Mouse (Mus musculus) MEL (cell line): ENCODE measurements around the gene Neurod4. TPM values are rescaled to one million over a fixed set of nuclear protein-coding genes. Genes with fewer than 3 reads are reported as not detected.

Experiments
- DNase-seq: peaks from one replicate; pipeline ENCODE4 v3.0.0; 2011; ENCODE audit warnings: low read depth, low spot score
- H3K27ac ChIP-seq: 2 replicates; pipeline ENCODE4 v1.5.1; 2012; ENCODE audit warnings: low read depth, mild to moderate bottlenecking, control low read depth, low read length, moderate library complexity; ENCODE audit not compliant: control insufficient read depth
- H3K27me3 ChIP-seq, 2 experiments: fragments of 150-350 bp in 1 of 2; sonication (generic) in 1 of 2; 2 replicates each; pipeline ENCODE4 v1.6.1; 2012; ENCODE audit warnings: low read length in 2 of 2, mild to moderate bottlenecking in 2 of 2, improper control_type of control experiment in 1 of 2, moderate library complexity in 1 of 2; ENCODE audit not compliant: insufficient read depth in 2 of 2, control insufficient read depth in 1 of 2
- H3K36me3 ChIP-seq, 2 experiments: 2 replicates each; pipeline ENCODE4 v1.6.1; 2012 to 2014; ENCODE audit warnings: low read length in 2 of 2, improper control_type of control experiment in 1 of 2, inconsistent platforms in 1 of 2, mild to moderate bottlenecking in 1 of 2; ENCODE audit not compliant: insufficient read depth in 2 of 2, control insufficient read depth in 1 of 2
- H3K4me1 ChIP-seq, 2 experiments: fragments of 150-350 bp in 1 of 2; sonication (generic) in 1 of 2; 2 replicates each; pipeline ENCODE4 v1.6.1; 2012; ENCODE audit warnings: low read length in 2 of 2, improper control_type of control experiment in 1 of 2, mild to moderate bottlenecking in 1 of 2; ENCODE audit not compliant: insufficient read depth in 2 of 2, control insufficient read depth in 1 of 2
- H3K4me3 ChIP-seq, 2 experiments: fragments of 150-350 bp in 1 of 2; sonication (generic) in 1 of 2; 2 replicates each; pipeline ENCODE4 v1.5.1; 2012; ENCODE audit warnings: low read depth in 2 of 2, low read length in 2 of 2, mild to moderate bottlenecking in 2 of 2, moderate library complexity in 2 of 2, control low read depth in 1 of 2, improper control_type of control experiment in 1 of 2; ENCODE audit not compliant: control insufficient read depth in 1 of 2, insufficient read depth in 1 of 2
- H3K79me2 ChIP-seq: 2 replicates; pipeline ENCODE4 v1.6.1; 2012; ENCODE audit warnings: mild to moderate bottlenecking, low read length, moderate library complexity; ENCODE audit not compliant: control insufficient read depth, poor library complexity, insufficient read depth
- H3K9ac ChIP-seq: 2 replicates; pipeline ENCODE4 v1.6.1; 2012; ENCODE audit warnings: low read depth, mild to moderate bottlenecking, control low read depth, low read length, moderate library complexity; ENCODE audit not compliant: control insufficient read depth, poor library complexity, severe bottlenecking
- H3K9me3 ChIP-seq: fragments of 150-350 bp; sonication (generic); replicated peaks from 2 replicates; pipeline ENCODE4 v1.6.1; 2012; ENCODE audit warnings: mild to moderate bottlenecking, low read length, improper control_type of control experiment, moderate library complexity; ENCODE audit not compliant: insufficient read depth
- CTCF ChIP-seq, 3 experiments: IDR thresholded peaks in 2 of 3; conservative IDR thresholded peaks in 1 of 3; 2 replicates each; pipeline ENCODE4 v1.5.1; 2011 to 2012; ENCODE audit warnings: low read length in 3 of 3, low read depth in 2 of 3, mild to moderate bottlenecking in 2 of 3, improper control_type of control experiment in 1 of 3, inconsistent platforms in 1 of 3, mixed read lengths in 1 of 3, moderate library complexity in 1 of 3; ENCODE audit not compliant: control insufficient read depth in 1 of 3, insufficient read depth in 1 of 3, poor library complexity in 1 of 3, severe bottlenecking in 1 of 3
- ETS1 ChIP-seq: IDR thresholded peaks from 2 replicates; pipeline ENCODE4 v1.6.1; 2012; ENCODE audit warnings: low read depth, mild to moderate bottlenecking, inconsistent platforms, low read length, improper control_type of control experiment, moderate library complexity
- GABPA ChIP-seq: IDR thresholded peaks from 2 replicates; pipeline ENCODE4 v1.6.1; 2012; ENCODE audit warnings: low read depth, mild to moderate bottlenecking, inconsistent platforms, low read length, improper control_type of control experiment, moderate library complexity
- JUND ChIP-seq: IDR thresholded peaks from 2 replicates; pipeline ENCODE4 v1.6.1; 2011; ENCODE audit warnings: low read depth, mild to moderate bottlenecking, improper control_type of control experiment, low read length
- MXI1 ChIP-seq: IDR thresholded peaks from 2 replicates; pipeline ENCODE4 v1.6.1; 2011; ENCODE audit warnings: mild to moderate bottlenecking, low read depth, low read length, improper control_type of control experiment
- MYC ChIP-seq: IDR thresholded peaks from 2 replicates; pipeline ENCODE4 v1.6.1; 2011; ENCODE audit warnings: low read depth, mild to moderate bottlenecking, low read length, improper control_type of control experiment, moderate library complexity
- RAD21 ChIP-seq: IDR thresholded peaks from 2 replicates; pipeline ENCODE4 v1.6.1; 2011; ENCODE audit warnings: mild to moderate bottlenecking, low read depth, low read length, improper control_type of control experiment
- SMC3 ChIP-seq: IDR thresholded peaks from 2 replicates; pipeline ENCODE4 v1.6.1; 2011; ENCODE audit warnings: low read depth, low read length, improper control_type of control experiment
- ZC3H11A ChIP-seq: IDR thresholded peaks from 2 replicates; pipeline ENCODE4 v1.6.1; 2012; ENCODE audit warnings: low read depth, mild to moderate bottlenecking, inconsistent platforms, low read length, improper control_type of control experiment
- ZMIZ1 ChIP-seq: IDR thresholded peaks from 2 replicates; pipeline ENCODE4 v1.6.1; 2012; ENCODE audit warnings: low read depth, mild to moderate bottlenecking, inconsistent platforms, low read length, improper control_type of control experiment, moderate library complexity
- polyA plus RNA-seq, 2 experiments: library from polyadenylated mRNA; stranded (reverse) in 1 of 2; unstranded in 1 of 2; fragments of >175 nt in 1 of 2; fragments of >200 nt in 1 of 2; gene quantifications; 2 replicates each; pipeline versions ENCODE4 v1.2.1 to v1.2.4; 2012; ENCODE audit warnings: low replicate concordance in 2 of 2, low read depth in 1 of 2; ENCODE audit not compliant: insufficient read length in 2 of 2, insufficient read depth in 1 of 2, missing spikeins in 1 of 2
- total RNA-seq: library from RNA; depleted of rRNA; stranded (reverse); fragments of 300-350 nt; gene quantifications from 2 replicates; pipeline ENCODE4 v1.2.3, GENCODE M21; 2012; rRNA removed

The Neurod4 gene
- total and polyA plus RNA-seq, 3 experiments: not detected

DNA sequence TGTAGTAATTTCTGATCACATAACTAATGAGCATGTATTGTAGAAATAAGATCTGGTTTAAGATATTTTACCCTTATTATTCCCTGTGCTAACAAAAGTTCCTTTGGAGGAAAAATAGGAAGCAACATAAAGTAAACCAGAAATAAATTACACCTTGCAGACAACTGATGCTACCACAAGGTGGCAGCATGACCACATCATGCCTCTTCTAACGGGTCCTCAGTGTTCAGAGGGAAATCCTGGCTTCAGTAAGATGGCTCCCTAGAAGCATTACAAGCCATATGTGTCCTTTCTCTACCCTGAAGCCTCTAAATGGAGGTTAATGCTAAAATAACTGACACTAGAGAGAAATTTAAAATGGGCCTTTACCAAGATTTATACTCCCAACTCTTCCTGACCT lies 51.8 kb downstream of the Neurod4 start:
- Histone ChIP-seq H3K36me3 (no peaks in the 10 kb centered on the region), H3K9ac (no peak overlapping the region), H3K4me3 (no peak overlapping the region), H3K27ac (no peak overlapping the region), H3K4me1 (no peaks in the 10 kb centered on the region), H3K27me3 (peaks cover 0 to 2% of the 10 kb centered on the region in 2 experiments; a peak in 2 of 4 replicates), H3K79me2 (no peaks in the 10 kb centered on the region), H3K9me3 (no peaks in the 10 kb centered on the region)
- TF ChIP-seq SMC3 (peak; percentile 91), ZC3H11A (peak; percentile 91), MYC (no peak), RAD21 (peak; percentile 97), CTCF (IDR thresholded peaks at IDR 0.05 in 2 of 3, conservative IDR thresholded peaks at IDR 0.05 in 1 of 3; ENCODE audit: control insufficient read depth in 1 of 3, insufficient read depth in 1 of 3, low read depth in 2 of 3, low read length in 3 of 3, poor library complexity in 1 of 3, severe bottlenecking in 1 of 3) (peak; percentile 78 to 96 (median 87))
- DNase-seq: peak; percentile 76

DNA sequence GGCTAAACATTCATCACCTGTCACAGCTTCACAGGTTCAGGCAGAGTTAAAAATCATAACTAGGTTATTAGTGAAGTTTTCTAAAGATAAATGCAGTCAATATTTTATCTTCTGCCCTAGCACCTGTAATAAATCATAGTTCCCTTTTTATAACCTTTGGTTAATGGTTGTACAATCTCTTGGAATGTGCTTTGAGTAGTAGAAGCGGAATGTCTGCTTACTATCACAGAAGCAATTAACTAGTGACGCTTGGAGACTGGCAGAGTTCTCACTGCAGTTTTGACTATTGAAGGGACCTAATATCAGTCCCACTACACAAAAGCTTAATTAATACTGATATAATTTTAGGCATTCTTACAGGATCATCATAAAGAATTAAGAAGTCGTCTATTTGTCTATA lies 55.0 kb downstream of the Neurod4 start:
- no peaks in the 10 kb centered on the region for H3K4me1 ChIP-seq
- no peaks in the 10 kb centered on the region for H3K36me3 ChIP-seq
- no peaks in the 10 kb centered on the region; a peak in 1 of 4 replicates for H3K27me3 ChIP-seq
- no peaks in the 10 kb centered on the region for H3K79me2 ChIP-seq
- TF ChIP-seq CTCF (IDR thresholded peaks at IDR 0.05 in 2 of 3, conservative IDR thresholded peaks at IDR 0.05 in 1 of 3; ENCODE audit: control insufficient read depth in 1 of 3, insufficient read depth in 1 of 3, low read depth in 2 of 3, low read length in 3 of 3, poor library complexity in 1 of 3, severe bottlenecking in 1 of 3) (no peak), GABPA (no peak), JUND (no peak), ETS1 (no peak), ZMIZ1 (no peak), MXI1 (no peak)
- H3K4me3 ChIP-seq: no peak overlapping the region
- DNase-seq: no peak
- H3K9ac ChIP-seq: no peak overlapping the region
- no peak overlapping the region for H3K27ac ChIP-seq
- H3K9me3 ChIP-seq: no peaks in the 10 kb centered on the region

Other genes starting within 250 kb of the Neurod4 start
- gene Olfr821, start 249.9 kb downstream of the Neurod4 start, total RNA-seq: not detected in 2 replicates
- gene Olfr821, start 249.9 kb downstream of the Neurod4 start, polyA plus RNA-seq: not detected
- gene Olfr822, start 209.0 kb downstream of the Neurod4 start, total RNA-seq: not detected in 2 replicates
- gene Olfr822, start 209.0 kb downstream of the Neurod4 start, polyA plus RNA-seq: not detected
- gene Olfr823, start 164.9 kb downstream of the Neurod4 start, total RNA-seq: not detected in 2 replicates
- gene Olfr823, start 164.9 kb downstream of the Neurod4 start, polyA plus RNA-seq: not detected
- not detected in 2 replicates for gene Olfr824, start 150.2 kb downstream of the Neurod4 start, total RNA-seq
- gene Olfr824, start 150.2 kb downstream of the Neurod4 start, polyA plus RNA-seq: not detected
- gene Olfr825, start 113.5 kb downstream of the Neurod4 start, total RNA-seq: not detected in 2 replicates
- not detected for gene Olfr825, start 113.5 kb downstream of the Neurod4 start, polyA plus RNA-seq
- gene Olfr826, start 96.1 kb downstream of the Neurod4 start, total RNA-seq: not detected in 2 replicates
- gene Olfr826, start 96.1 kb downstream of the Neurod4 start, polyA plus RNA-seq: not detected
- not detected in 2 replicates for gene Olfr827, start 65.8 kb downstream of the Neurod4 start, total RNA-seq
- gene Olfr827, start 65.8 kb downstream of the Neurod4 start, polyA plus RNA-seq: not detected
- 2.7 and 7.8 TPM in 2 replicates for gene Tespa1, start 42.6 kb upstream of the Neurod4 start, total RNA-seq
- gene Tespa1, start 42.6 kb upstream of the Neurod4 start, polyA plus RNA-seq: 1 to 10 TPM in 1 of 2 experiments, not detected in 1; 3.5 TPM
- 0.03 TPM in 1 of 2 replicates, not detected in the other for gene Vmn2r84, start 114.1 kb upstream of the Neurod4 start, total RNA-seq
- gene Vmn2r84, start 114.1 kb upstream of the Neurod4 start, polyA plus RNA-seq: under 1 TPM in 1 of 2 experiments, not detected in 1; 0.01 TPM
- gene Vmn2r85, start 149.5 kb upstream of the Neurod4 start, total RNA-seq: not detected in 2 replicates
- gene Vmn2r85, start 149.5 kb upstream of the Neurod4 start, polyA plus RNA-seq: not detected
- not detected in 2 replicates for gene Vmn2r86, start 175.8 kb upstream of the Neurod4 start, total RNA-seq
- gene Vmn2r86, start 175.8 kb upstream of the Neurod4 start, polyA plus RNA-seq: not detected
- gene Vmn2r87, start 217.2 kb upstream of the Neurod4 start, total RNA-seq: not detected in 2 replicates
- not detected for gene Vmn2r87, start 217.2 kb upstream of the Neurod4 start, polyA plus RNA-seq